ENCODE assay signal across 10 mouse cellular contexts in the genomic region with DNA sequence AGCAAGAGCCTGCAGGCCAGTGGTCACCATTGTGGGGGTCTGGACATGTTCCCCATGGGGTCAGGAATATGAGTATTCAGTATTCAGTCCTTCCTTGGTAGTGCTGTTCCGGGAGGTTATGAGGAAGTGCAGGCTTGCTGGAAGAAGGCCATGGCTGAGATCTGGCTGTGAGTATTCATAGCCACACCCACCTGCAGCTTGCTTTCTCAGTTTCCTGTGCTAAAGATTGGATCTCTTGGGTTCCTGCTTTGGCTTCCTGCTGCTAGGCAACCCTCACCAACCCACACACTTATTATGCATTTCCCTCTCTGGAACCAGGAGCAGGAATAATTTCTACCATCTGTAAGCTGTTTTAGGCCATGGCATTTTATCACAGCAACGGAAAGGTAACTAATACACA.
DNase-seq lines count a peak whose midpoint lies in the region; ATAC-seq and TF ChIP-seq lines count a peak whose summit lies in the region.
"Had no signal": no experiment of that assay in that cellular context is flagged by ENCODE, and none has a peak within 500 bp of the region (broad histone marks: within the 10 kb centered on the region; RNA-seq: fewer than 3 reads in every experiment).

No protein-coding gene starts in this region.

- peak; percentile 25 for DNase-seq in right cerebral cortex, adult 18-20 months
- no peak for DNase-seq in right cerebral cortex, postnatal 25 days
- DNase-seq in heart, postnatal 25 days (ENCODE audit: low spot score), result peak; percentile 1
- peak; percentile 15 for DNase-seq in stomach, postnatal 0 days (ENCODE audit: low spot score)
- no peak for DNase-seq in retina, postnatal 1 day
- DNase-seq in cerebellum, adult 11 months, result no peak
- DNase-seq: layer of hippocampus, postnatal 36 days had no signal

- H3K27me3 ChIP-seq in intestine, embryonic 16.5 days (replicated peaks; ENCODE audit: control insufficient read depth, insufficient read depth, low read length), result no peaks in the 10 kb centered on the region
- H3K27me3 ChIP-seq in intestine, embryonic 15.5 days (replicated peaks), result no peaks in the 10 kb centered on the region
- H3K27me3 ChIP-seq in stomach, postnatal 0 days (ENCODE audit: control insufficient read depth, insufficient read depth, low read length), result no peaks in the 10 kb centered on the region
- H3K27me3 ChIP-seq: forebrain, embryonic 12.5 days had no signal

- no peak overlapping the region for H3K4me3 ChIP-seq in intestine, embryonic 16.5 days (ENCODE audit: low read length)
- H3K4me3 ChIP-seq in intestine, embryonic 15.5 days (replicated peaks), result no peak overlapping the region
- no peak overlapping the region for H3K4me3 ChIP-seq in stomach, postnatal 0 days (ENCODE audit: low read depth, low read length)
- H3K4me3 ChIP-seq: forebrain, embryonic 12.5 days had no signal

- H3K9ac ChIP-seq in intestine, embryonic 16.5 days (ENCODE audit: low read depth, low read length), result no peak overlapping the region
- H3K9ac ChIP-seq in intestine, embryonic 15.5 days, result no peak overlapping the region
- H3K9ac ChIP-seq in stomach, postnatal 0 days (ENCODE audit: low read length), result no peak overlapping the region
- H3K9ac ChIP-seq: forebrain, embryonic 12.5 days had no signal

- no peak for TF ChIP-seq EP300 in stomach, postnatal 0 days (optimal IDR thresholded peaks at IDR 0.05)

- TF ChIP-seq CTCF in stomach, postnatal 0 days (IDR thresholded peaks at IDR 0.05; ENCODE audit: low read depth), result no peak

- 0 out of 2 replicates have a peak, but pooled peaks have one; percentile 21 for ATAC-seq in intestine, embryonic 16.5 days
- no peak for ATAC-seq in intestine, embryonic 15.5 days
- no peak for ATAC-seq in stomach, postnatal 0 days (ENCODE audit: low FRiP score, low TSS enrichment)

- intact Hi-C loops in heart, postnatal 25 days (cut with DNase I), result no loop called here

- peaks cover 4% of the 10 kb centered on the region; the same call in 1 of the 2 replicates for H3K4me1 ChIP-seq in intestine, embryonic 16.5 days (ENCODE audit: control insufficient read depth, insufficient read depth, low read length)
- no peaks in the 10 kb centered on the region for H3K4me1 ChIP-seq in intestine, embryonic 15.5 days (replicated peaks)
- H3K4me1 ChIP-seq in stomach, postnatal 0 days (replicated peaks; ENCODE audit: control insufficient read depth, insufficient read depth), result no peaks in the 10 kb centered on the region

- 68% methylated on average over 2 of the region's 2 CpGs for WGBS in intestine, embryonic 16.5 days
- 62% methylated on average over 2 of the region's 2 CpGs for WGBS in intestine, embryonic 15.5 days
- WGBS in stomach, postnatal 0 days, result 49% methylated on average over 2 of the region's 2 CpGs

- H3K27ac ChIP-seq in intestine, embryonic 16.5 days (ENCODE audit: low read length), result no peak overlapping the region
- H3K27ac ChIP-seq in intestine, embryonic 15.5 days, result no peak overlapping the region
- H3K27ac ChIP-seq in stomach, postnatal 0 days (replicated peaks), result no peak overlapping the region
- H3K27ac ChIP-seq: forebrain, embryonic 12.5 days had no signal

- no peak overlapping the region for H3K4me2 ChIP-seq in intestine, embryonic 16.5 days (ENCODE audit: low read depth, low read length)
- no peak overlapping the region for H3K4me2 ChIP-seq in intestine, embryonic 15.5 days (replicated peaks)
- no peak overlapping the region for H3K4me2 ChIP-seq in stomach, postnatal 0 days (replicated peaks; ENCODE audit: low read depth)
- H3K4me2 ChIP-seq: forebrain, embryonic 12.5 days had no signal

- no peaks in the 10 kb centered on the region for H3K36me3 ChIP-seq in intestine, embryonic 16.5 days (ENCODE audit: control insufficient read depth, insufficient read depth, low read length)
- 0 out of 2 replicates have a peak, but pooled peaks cover 2% of the 10 kb centered on the region for H3K36me3 ChIP-seq in intestine, embryonic 15.5 days
- no peaks in the 10 kb centered on the region for H3K36me3 ChIP-seq in stomach, postnatal 0 days (ENCODE audit: control insufficient read depth, insufficient read depth, low read length)
- H3K36me3 ChIP-seq: forebrain, embryonic 12.5 days had no signal

- H3K9me3 ChIP-seq in intestine, embryonic 16.5 days (ENCODE audit: control insufficient read depth, low read length), result no peaks in the 10 kb centered on the region
- no peaks in the 10 kb centered on the region for H3K9me3 ChIP-seq in intestine, embryonic 15.5 days
- H3K9me3 ChIP-seq in stomach, postnatal 0 days (ENCODE audit: control insufficient read depth, low read length), result no peaks in the 10 kb centered on the region
- H3K9me3 ChIP-seq: forebrain, embryonic 12.5 days had no signal

Comparison
In these comparisons a context has a peak if more than half of its experiments do, and no peak if none do; other contexts are left out.
1. DNase-seq: peak in right cerebral cortex, adult 18-20 months (single experiment), heart, postnatal 25 days (single experiment) and stomach, postnatal 0 days (single experiment); none in right cerebral cortex, postnatal 25 days (single experiment), retina, postnatal 1 day (single experiment) and cerebellum, adult 11 months (single experiment).